Comparison of ENCODE assay signal across 8 mouse cellular contexts in the genomic region with DNA sequence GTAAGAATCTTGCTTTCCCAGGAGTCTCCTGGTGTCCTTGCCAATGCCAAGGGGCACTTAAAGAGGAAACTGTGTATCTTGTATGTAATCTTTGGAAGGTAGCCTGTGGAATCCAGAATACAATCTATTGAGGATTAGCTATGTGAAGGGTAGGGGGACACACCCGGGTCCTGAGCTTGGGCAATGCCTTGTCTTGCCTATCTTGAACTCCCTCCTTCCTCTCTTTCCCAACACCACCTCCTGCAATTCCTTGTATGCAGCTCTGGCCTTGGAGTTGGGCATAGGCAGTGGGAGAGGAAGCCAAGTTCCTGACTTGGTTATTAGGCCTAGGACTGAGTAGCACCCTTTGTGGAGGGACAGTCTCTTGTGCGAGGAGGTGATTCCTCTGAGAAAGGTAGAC. TPM values are rescaled to one million over a fixed set of nuclear protein-coding genes. Genes with fewer than 3 reads are reported as not detected.
DNase-seq lines count a peak whose midpoint lies in the region; ATAC-seq and TF ChIP-seq lines count a peak whose summit lies in the region.

No protein-coding gene starts in this region.

- whole genome bisulfite sequencing in liver, adult 2 months = 51% methylated on average over 2 of the region's 2 CpGs
- 62% methylated on average over 2 of the region's 2 CpGs for WGBS in embryonic facial prominence, embryonic 14.5 days
- WGBS in hindbrain, embryonic 16.5 days = 75% methylated on average over 2 of the region's 2 CpGs
- WGBS in midbrain, postnatal 0 days = 87% methylated on average over 2 of the region's 2 CpGs

- H3K27me3 ChIP-seq in liver, adult 2 months (ENCODE audit: control insufficient read depth, insufficient read depth, low read length) = no peaks in the 10 kb centered on the region
- H3K27me3 ChIP-seq in embryonic facial prominence, embryonic 14.5 days (replicated peaks; ENCODE audit: control insufficient read depth, insufficient read depth, low read length) = no peaks in the 10 kb centered on the region
- no peaks in the 10 kb centered on the region for H3K27me3 ChIP-seq in hindbrain, embryonic 16.5 days (replicated peaks; ENCODE audit: control insufficient read depth, insufficient read depth, low read length)
- H3K27me3 ChIP-seq in midbrain, postnatal 0 days (ENCODE audit: insufficient read depth, low read length) = no peaks in the 10 kb centered on the region

- H3K79me2 ChIP-seq in liver, adult 2 months (ENCODE audit: control insufficient read depth, insufficient read depth, low read length) = peaks cover 17% of the 10 kb centered on the region; the same call in 1 of the 2 replicates

- DNase-seq in liver, adult 2 months (ENCODE audit: extremely low read depth, low read depth, low spot score) = no peak
- DNase-seq in liver = no peak
- no peak for DNase-seq in embryonic facial prominence, embryonic 14.5 days (ENCODE audit: low spot score)
- no peak for DNase-seq in midbrain, postnatal 0 days (ENCODE audit: low spot score)
- no peak for DNase-seq in frontal cortex, adult 2 months (ENCODE audit: extremely low spot score in 1 of 2, low spot score in 1 of 2)
- no peak for DNase-seq in frontal cortex, postnatal 10 days (ENCODE audit: low spot score in 2 of 2)

- peak overlapping the region; percentile 13; the same call in 1 of the 2 replicates for H3K4me3 ChIP-seq in liver, adult 2 months (ENCODE audit: insufficient read depth, low read depth, low read length)
- H3K4me3 ChIP-seq in embryonic facial prominence, embryonic 14.5 days (ENCODE audit: low read depth, low read length) = peak overlapping the region; percentile 74
- H3K4me3 ChIP-seq in hindbrain, embryonic 16.5 days (ENCODE audit: low read length) = no peak overlapping the region
- no peak overlapping the region for H3K4me3 ChIP-seq in midbrain, postnatal 0 days (ENCODE audit: low read depth, low read length)

- H3K36me3 ChIP-seq in liver, adult 2 months (ENCODE audit: control insufficient read depth, insufficient read depth, low read length) = no peaks in the 10 kb centered on the region
- H3K36me3 ChIP-seq in embryonic facial prominence, embryonic 14.5 days (ENCODE audit: control insufficient read depth, insufficient read depth, low read length) = no peaks in the 10 kb centered on the region
- no peaks in the 10 kb centered on the region for H3K36me3 ChIP-seq in hindbrain, embryonic 16.5 days (ENCODE audit: control insufficient read depth, insufficient read depth, low read length)
- no peaks in the 10 kb centered on the region for H3K36me3 ChIP-seq in midbrain, postnatal 0 days (ENCODE audit: insufficient read depth, low read length)

- no peak for TF ChIP-seq CTCF in liver, adult 2 months (IDR thresholded peaks at IDR 0.05; ENCODE audit: low read depth, low read length)
- no peak for TF ChIP-seq CTCF in midbrain, postnatal 0 days (IDR thresholded peaks at IDR 0.05)

- peak overlapping the region; percentile 86 for H3K9ac ChIP-seq in liver, adult 2 months (ENCODE audit: low read depth, low read length)
- peak overlapping the region; percentile 96 for H3K9ac ChIP-seq in embryonic facial prominence, embryonic 14.5 days (ENCODE audit: low read depth, low read length)
- no peak overlapping the region for H3K9ac ChIP-seq in hindbrain, embryonic 16.5 days (ENCODE audit: low read depth, low read length)
- H3K9ac ChIP-seq in midbrain, postnatal 0 days (replicated peaks; ENCODE audit: low read length, poor library complexity, severe bottlenecking) = no peak overlapping the region

- no peak for ATAC-seq in embryonic facial prominence, embryonic 14.5 days (ENCODE audit: low read depth)
- no peak for ATAC-seq in hindbrain, embryonic 16.5 days
- no peak for ATAC-seq in midbrain, postnatal 0 days (ENCODE audit: low FRiP score)
- ATAC-seq in CD4-positive, CD25-positive, alpha-beta regulatory T cell, adult 4 months = no peak

- no peak for TF ChIP-seq POLR2A in liver, adult 2 months (IDR thresholded peaks at IDR 0.05; ENCODE audit: extremely low read depth, insufficient read depth, low read length)

- no peaks in the 10 kb centered on the region for H3K9me3 ChIP-seq in embryonic facial prominence, embryonic 14.5 days (ENCODE audit: control insufficient read depth, low read length)
- no peaks in the 10 kb centered on the region for H3K9me3 ChIP-seq in hindbrain, embryonic 16.5 days (ENCODE audit: control insufficient read depth, low read length)
- H3K9me3 ChIP-seq in midbrain, postnatal 0 days (ENCODE audit: low read length) = no peaks in the 10 kb centered on the region

- H3K27ac ChIP-seq in liver, adult 2 months (replicated peaks; ENCODE audit: insufficient read depth, low read depth, low read length) = peak overlapping the region; percentile 99
- peak overlapping the region; percentile 99; the same call in 1 of the 2 replicates for H3K27ac ChIP-seq in embryonic facial prominence, embryonic 14.5 days (replicated peaks; ENCODE audit: low read depth, low read length)
- H3K27ac ChIP-seq in hindbrain, embryonic 16.5 days (ENCODE audit: low read depth, low read length) = no peak overlapping the region
- H3K27ac ChIP-seq in midbrain, postnatal 0 days (ENCODE audit: low read depth, low read length) = no peak overlapping the region

- peak overlapping the region; percentile 75 for H3K4me2 ChIP-seq in embryonic facial prominence, embryonic 14.5 days (ENCODE audit: low read depth, low read length)
- H3K4me2 ChIP-seq in hindbrain, embryonic 16.5 days (ENCODE audit: low read length) = peak overlapping the region; percentile 93
- peak overlapping the region; percentile 93; the same call in 1 of the 2 replicates for H3K4me2 ChIP-seq in midbrain, postnatal 0 days (ENCODE audit: low read depth, low read length, poor library complexity, severe bottlenecking)

- H3K4me1 ChIP-seq in liver, adult 2 months (ENCODE audit: control insufficient read depth, insufficient read depth, low read length) = peaks cover 24% of the 10 kb centered on the region
- H3K4me1 ChIP-seq in embryonic facial prominence, embryonic 14.5 days (ENCODE audit: control insufficient read depth, insufficient read depth, low read length) = peaks cover 25% of the 10 kb centered on the region
- H3K4me1 ChIP-seq in hindbrain, embryonic 16.5 days (ENCODE audit: control insufficient read depth, insufficient read depth, low read depth, low read length) = peaks cover 9% of the 10 kb centered on the region
- H3K4me1 ChIP-seq in midbrain, postnatal 0 days (ENCODE audit: insufficient read depth, low read length) = peaks cover 6% of the 10 kb centered on the region; the same call in 1 of the 2 replicates

RNA-seq across cellular contexts. Expression of gene Lpp, which starts 1.8 kb away (rescaled TPM):
- total RNA-seq in liver, adult 2 months (2014; rRNA removed) = 23.0 and 25.9 TPM in 2 replicates
- polyA plus RNA-seq in liver, adult 2 months (2012; rRNA removed) = 7.5 and 11.4 TPM in 2 replicates
- polyA plus RNA-seq in embryonic facial prominence, embryonic 14.5 days (2014; fragmentation: Nextera tagmentation; extraction: Ambion mirVana) = 42.7 and 43.1 TPM in 2 replicates
- polyA plus RNA-seq in hindbrain, embryonic 16.5 days (2015; fragmentation: Nextera tagmentation; extraction: Ambion mirVana) = 10.9 and 12.6 TPM in 2 replicates
- 11.8 and 15.9 TPM in 2 replicates for total RNA-seq in midbrain, postnatal 0 days (2014; rRNA removed)
- 5.9 and 7.9 TPM in 2 replicates for polyA plus RNA-seq in midbrain, postnatal 0 days (2015; fragmentation: Nextera tagmentation; extraction: Ambion mirVana)
- 2.8 and 3.0 TPM in 2 replicates for polyA plus RNA-seq in frontal cortex, adult 2 months (2012; rRNA removed)
- polyA plus RNA-seq in CD4-positive, CD25-positive, alpha-beta regulatory T cell, adult 4 months (2017; shearing (Covaris generic)) = 10 to 100 TPM; 22.3 to 28.2 TPM

Comparison
In these comparisons a context has a peak if more than half of its experiments do, and no peak if none do; other contexts are left out.
1. H3K27ac ChIP-seq: peak in liver, adult 2 months (single experiment) and embryonic facial prominence, embryonic 14.5 days (single experiment); none in hindbrain, embryonic 16.5 days (single experiment) and midbrain, postnatal 0 days (single experiment).
2. H3K4me3 ChIP-seq: peak in liver, adult 2 months (single experiment) and embryonic facial prominence, embryonic 14.5 days (single experiment); none in hindbrain, embryonic 16.5 days (single experiment) and midbrain, postnatal 0 days (single experiment).
3. H3K9ac ChIP-seq: peak in liver, adult 2 months (single experiment) and embryonic facial prominence, embryonic 14.5 days (single experiment); none in hindbrain, embryonic 16.5 days (single experiment) and midbrain, postnatal 0 days (single experiment).
4. Peak in every context shown above with its lines, with median percentiles within 50 percentile points of each other: H3K4me2 ChIP-seq.